Mouse (Mus musculus) gastrocnemius, adult 2 months (tissue): ENCODE measurements around the gene Nat14. TPM values are rescaled to one million over a fixed set of nuclear protein-coding genes. Genes with fewer than 3 reads are reported as not detected.

Source experiments
- DNase-seq: peaks from one replicate; pipeline ENCODE4 v3.0.0; 2022
- H3K27ac ChIP-seq: fragments of 200-600 bp; 2 replicates; pipeline ENCODE4 v1.8.1; 2022; ENCODE audit warnings: mild to moderate bottlenecking
- H3K4me3 ChIP-seq: fragments of 200-600 bp; 2 replicates; pipeline ENCODE4 v1.8.1; 2022; ENCODE audit warnings: mild to moderate bottlenecking, moderate library complexity
- CTCF ChIP-seq: fragments of 200-600 bp; IDR thresholded peaks from 2 replicates; pipeline ENCODE4 v1.8.1; 2022; ENCODE audit warnings: antibody characterized with exemption, mild to moderate bottlenecking, moderate library complexity
- intact Hi-C: fragments of 180-260 bp; cut with DNase I; formaldehyde crosslinking; loops from one replicate; pipeline ENCODE4 v1.15.1; 2025
- total RNA-seq, 2 experiments: library from RNA; stranded (reverse); gene quantifications; 2 replicates each; pipeline ENCODE4 v1.2.3; 2021

Nat14 gene
- total RNA-seq, 2 experiments from 2014 or later: 2.7 to 5.9 TPM

- TF ChIP-seq CTCF: no peak
- Histone ChIP-seq H3K4me3 (no peak within 1 kb of the TSS), H3K27ac (no peak within 1 kb of the TSS)
- intact Hi-C loops: no loop called here
- DNase-seq: no peak
Observed at GRCm38 (mm10) chr7:4906466-4906950, 15.3 kb upstream of the Nat14 start, which contains the start of gene Gm36210. TSS of gene Gm36210 (minus strand) at chr7:4906516.

DNA sequence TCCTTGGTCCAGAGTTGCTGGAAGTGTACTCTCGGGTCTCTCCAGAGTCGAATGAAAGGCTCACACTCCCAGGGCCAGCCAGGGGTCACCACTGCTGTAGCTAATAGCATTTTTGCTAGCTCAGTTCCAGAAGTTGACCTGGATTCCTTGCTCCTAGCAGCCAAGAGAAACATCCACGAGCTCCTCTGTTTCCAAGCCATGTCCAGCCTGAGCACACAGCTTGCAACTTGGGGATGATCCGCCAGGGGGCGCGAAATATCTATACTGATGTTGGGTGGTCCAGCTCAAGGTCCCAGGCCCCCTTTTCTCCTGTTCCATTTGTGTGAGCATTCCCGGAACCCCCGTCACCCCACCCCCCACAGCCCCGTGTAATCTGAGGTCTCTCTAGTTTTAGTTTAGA lies 10.3 kb upstream of the Nat14 start:
- DNase-seq: peak; percentile 69
- peak; percentile 67 for TF ChIP-seq CTCF
- no peak overlapping the region for H3K4me3 ChIP-seq
- intact Hi-C loops: no loop called here
- no peak overlapping the region; the same call in 1 of the 2 replicates for H3K27ac ChIP-seq

DNA sequence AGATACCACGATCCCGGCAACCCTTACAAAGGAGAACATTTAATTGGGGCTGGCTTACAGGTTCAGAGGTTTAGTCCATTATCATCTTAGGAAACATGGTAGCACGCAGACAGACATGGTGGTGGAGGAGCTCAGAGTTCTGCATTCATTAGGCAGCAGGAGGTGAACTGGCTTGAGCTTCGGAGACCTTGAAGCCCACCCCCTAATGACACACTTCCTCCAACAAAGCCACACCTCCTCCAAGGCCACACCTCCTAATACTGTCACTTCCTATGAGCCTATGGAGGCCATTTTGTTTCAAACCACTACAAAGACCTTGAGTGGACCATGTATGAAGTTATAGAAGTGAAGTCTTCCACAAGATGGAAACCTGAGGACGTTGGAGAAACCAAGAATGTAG lies 9.6 kb upstream of the Nat14 start:
- no peak for TF ChIP-seq CTCF
- Histone ChIP-seq H3K4me3 (no peak overlapping the region), H3K27ac (no peak overlapping the region)
- DNase-seq: no peak
- intact Hi-C loops: no loop called here

DNA sequence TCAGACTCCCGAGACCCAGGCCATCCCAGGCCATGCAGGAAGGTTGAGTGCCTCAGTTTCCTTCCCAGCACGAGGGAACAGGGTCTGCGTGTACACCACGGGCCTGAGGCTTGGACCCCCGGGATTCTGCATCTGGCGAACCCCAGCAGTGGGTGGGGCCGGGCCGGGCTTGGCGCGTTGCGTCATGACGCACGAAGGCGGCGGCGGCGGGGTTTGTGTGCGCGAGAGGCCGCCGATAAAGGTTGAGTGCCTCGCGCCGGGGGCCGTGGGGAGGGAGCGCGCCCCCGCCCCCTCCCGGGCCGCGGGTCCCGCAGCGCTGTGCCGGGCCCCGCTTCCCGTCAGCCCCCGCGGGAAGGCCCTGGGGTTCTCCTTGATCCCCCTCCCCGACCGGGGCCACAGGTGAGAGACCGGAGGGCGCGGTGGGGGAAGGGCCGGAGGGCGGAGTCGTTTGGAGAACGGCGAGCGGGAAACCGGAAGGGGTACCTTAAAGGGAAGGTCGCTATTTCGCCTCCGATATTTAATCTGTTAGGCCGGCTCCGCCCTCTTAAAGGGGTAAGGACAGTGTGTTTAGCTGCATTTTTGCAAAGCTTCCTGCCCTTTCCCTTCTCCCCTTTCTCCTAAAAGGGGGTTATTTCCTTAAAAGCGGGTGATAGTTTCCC lies 6.7 kb upstream of the Nat14 start, which contains the start of gene Zfp628:
Zfp628 (plus strand) TSS at position 211 of the 659 bp plus-strand sequence.
- peak; percentile 96 for DNase-seq
- intact Hi-C loops: loop anchor here (2.0 to 5.0 kb wide), 3 partner anchors 26 to 103 kb away; partner anchors contain the start of genes Isoc2a and Ube2s
- Histone ChIP-seq H3K4me3 (peak within 1 kb of the TSS; percentile 96), H3K27ac (peak within 1 kb of the TSS; percentile 99)
- TF ChIP-seq CTCF: no peak

DNA sequence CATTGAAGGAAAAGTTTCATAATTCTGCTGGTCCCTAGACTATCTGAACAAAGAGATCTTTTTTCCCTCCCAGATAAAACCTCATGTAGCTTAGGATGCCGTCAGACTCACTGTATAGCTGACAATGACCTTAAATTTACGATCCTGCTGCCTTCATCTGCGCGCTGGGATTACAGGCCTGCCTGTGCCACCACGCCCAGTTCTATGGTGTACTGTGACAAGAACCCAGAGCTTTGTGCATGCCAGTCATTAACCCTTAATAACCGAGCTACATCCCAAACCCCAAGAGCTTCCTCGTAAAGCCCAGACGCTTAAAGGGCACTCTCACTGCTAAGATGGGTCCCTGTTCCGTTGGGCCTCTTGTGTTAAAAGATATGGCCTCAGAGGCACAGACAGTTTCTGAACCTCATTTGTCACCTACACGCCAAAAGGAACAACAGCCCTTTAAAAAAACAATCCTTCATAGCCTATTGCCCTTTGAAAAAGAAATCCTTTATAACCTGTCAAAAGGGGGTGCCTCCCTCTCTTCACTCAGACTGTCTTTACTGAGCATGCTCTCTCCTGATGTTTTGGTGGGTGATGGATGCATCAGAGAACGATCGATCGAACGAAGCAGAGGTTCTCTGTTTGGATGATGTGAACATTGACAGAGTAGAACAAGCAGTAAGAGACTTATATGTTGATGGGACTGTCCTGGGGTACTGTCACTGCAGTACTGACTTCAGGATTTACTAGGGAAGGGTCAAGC lies 6.0 kb upstream of the Nat14 start:
- DNase-seq: no peak
- peak overlapping the region; percentile 96 for H3K4me3 ChIP-seq
- peak overlapping the region; percentile 99 for H3K27ac ChIP-seq
- TF ChIP-seq CTCF: no peak
- intact Hi-C loops: loop anchor here (2.0 to 5.0 kb wide), 3 partner anchors 25 to 104 kb away; partner anchors contain the start of genes Isoc2a and Ube2s

GRCm38 (mm10) chr7:4917494-4917893 lies 4.3 kb upstream of the Nat14 start:
- intact Hi-C loops: loop anchor here (5.0 kb wide), 1 partner anchor 105 kb away; the partner anchor contains the start of gene Ube2s
- TF ChIP-seq CTCF: no peak

DNA sequence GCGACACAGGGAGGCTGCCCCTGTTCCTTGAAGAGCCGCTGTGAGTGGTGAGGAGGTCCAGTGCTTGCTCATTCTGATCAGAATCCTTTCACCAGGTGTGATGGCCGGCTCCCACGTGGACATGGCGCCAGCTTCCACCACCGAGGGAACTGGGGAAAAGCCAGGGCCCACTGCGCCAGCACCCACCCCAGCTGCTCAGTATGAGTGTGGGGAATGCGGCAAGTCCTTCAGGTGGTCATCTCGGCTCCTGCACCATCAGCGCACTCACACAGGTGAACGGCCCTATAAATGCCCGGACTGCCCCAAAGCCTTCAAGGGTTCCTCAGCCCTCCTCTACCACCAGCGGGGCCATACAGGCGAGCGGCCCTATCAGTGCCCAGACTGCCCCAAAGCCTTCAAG lies 3.1 kb upstream of the Nat14 start:
- no peak for DNase-seq
- H3K27ac ChIP-seq: no peak overlapping the region
- no peak for TF ChIP-seq CTCF
- intact Hi-C loops: loop anchor here (5.0 kb wide), 1 partner anchor 106 kb away; the partner anchor contains the start of gene Ube2s
- no peak overlapping the region for H3K4me3 ChIP-seq

More at GRCm38 (mm10) chr7:4917494-4917893, 4.3 kb upstream of the Nat14 start:
- no peak overlapping the region for H3K27ac ChIP-seq
- DNase-seq: no peak
- no peak overlapping the region for H3K4me3 ChIP-seq

GRCm38 (mm10) chr7:4919096-4919495 lies 2.7 kb upstream of the Nat14 start:
- intact Hi-C loops: loop anchor here (5.0 kb wide), 1 partner anchor 107 kb away; the partner anchor contains the start of gene Ube2s
- no peak for TF ChIP-seq CTCF
- no peak for DNase-seq
- no peak overlapping the region for H3K27ac ChIP-seq
- no peak overlapping the region for H3K4me3 ChIP-seq

DNA sequence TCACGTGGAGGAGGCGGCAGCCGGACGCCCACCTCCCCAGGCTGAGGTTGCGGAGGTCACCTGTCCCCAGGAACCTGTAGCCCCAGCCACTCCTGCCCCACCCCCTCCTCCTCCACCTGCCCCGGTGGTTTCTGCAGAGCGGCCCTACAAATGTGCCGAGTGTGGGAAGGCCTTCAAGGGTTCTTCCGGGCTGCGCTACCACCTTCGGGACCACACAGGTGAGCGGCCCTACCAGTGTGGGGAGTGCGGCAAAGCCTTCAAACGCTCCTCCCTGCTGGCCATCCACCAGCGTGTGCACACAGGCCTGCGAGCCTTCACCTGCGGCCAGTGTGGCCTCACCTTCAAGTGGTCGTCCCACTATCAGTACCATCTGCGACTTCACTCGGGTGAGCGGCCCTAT lies 1.9 kb upstream of the Nat14 start:
- no peak for DNase-seq
- intact Hi-C loops: loop anchor here (5.0 kb wide), 1 partner anchor 108 kb away; the partner anchor contains the start of gene Ube2s
- no peak for TF ChIP-seq CTCF
- no peak overlapping the region for H3K27ac ChIP-seq
- H3K4me3 ChIP-seq: no peak overlapping the region

GRCm38 (mm10) chr7:4920496-4920895 lies 1.3 kb upstream of the Nat14 start:
- intact Hi-C loops: no loop called here
- DNase-seq: no peak
- no peak overlapping the region for H3K4me3 ChIP-seq
- TF ChIP-seq CTCF: no peak
- no peak overlapping the region for H3K27ac ChIP-seq

GRCm38 (mm10) chr7:4920976-4921823 lies 628 bp upstream of the Nat14 start:
- Histone ChIP-seq H3K4me3 (peak overlapping the region; percentile 23), H3K27ac (peak overlapping the region; percentile 43)
- intact Hi-C loops: no loop called here
- DNase-seq: no peak
- no peak for TF ChIP-seq CTCF

DNA sequence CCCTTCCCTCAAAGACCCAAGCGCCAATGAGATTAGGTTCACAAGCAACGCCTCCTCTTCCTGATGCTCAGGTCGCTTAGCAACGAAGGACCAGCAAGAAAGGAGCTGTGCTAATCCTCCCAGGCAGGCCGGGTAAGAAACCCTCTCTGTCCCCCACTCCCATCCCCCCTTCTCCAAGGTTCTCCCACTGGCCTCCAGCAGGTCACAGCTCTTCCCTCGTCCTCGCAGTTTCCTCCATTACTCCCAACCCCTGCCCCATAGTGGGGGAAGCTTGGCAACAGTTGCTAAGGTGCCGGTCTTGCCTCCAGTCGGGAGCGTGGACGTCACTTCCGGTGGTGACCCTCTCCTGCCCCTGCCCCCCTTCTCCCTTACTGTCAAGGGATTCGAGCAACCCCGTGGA lies 680 bp downstream of the Nat14 start:
- peak; percentile 80 for DNase-seq

More for the DNA sequence above, 680 bp downstream of the Nat14 start:
- peak overlapping the region; percentile 74 for H3K4me3 ChIP-seq
- no peak for TF ChIP-seq CTCF
- intact Hi-C loops: no loop called here
- H3K27ac ChIP-seq: peak overlapping the region; percentile 84
